Mouse (Mus musculus) hindbrain, embryonic 13.5 days (tissue): ENCODE measurements at regions not wholly inside any gene's neighbourhood (a gene's known extent, or its start where the extent isn't known, plus 50 kb on each side); places are given as distances from the start of the nearest gene placed in this dataset.

Experiments used
- ATAC-seq: fragments of 200-750 bp; cut with Nextera tagmentation; 2 replicates; pipeline ENCODE4 v1.8.0; 2017; ENCODE audit warnings: moderate TSS enrichment; ENCODE audit not compliant: low FRiP score
- H3K27ac ChIP-seq: fragments of 300-500 bp; sonication (generic); 2 replicates; pipeline ENCODE4 v1.5.1; 2015; ENCODE audit warnings: inconsistent platforms, mild to moderate bottlenecking, moderate library complexity
- H3K27me3 ChIP-seq: fragments of 300-500 bp; sonication (generic); 2 replicates; pipeline ENCODE4 v1.6.1; 2015; ENCODE audit warnings: mild to moderate bottlenecking, inconsistent platforms
- H3K36me3 ChIP-seq: fragments of 300-500 bp; sonication (generic); 2 replicates; pipeline ENCODE4 v1.6.1; 2015; ENCODE audit warnings: mild to moderate bottlenecking, inconsistent platforms
- H3K4me1 ChIP-seq: fragments of 300-500 bp; sonication (generic); replicated peaks from 2 replicates; pipeline ENCODE4 v1.6.1; 2015; ENCODE audit warnings: inconsistent platforms
- H3K4me2 ChIP-seq: fragments of 300-500 bp; sonication (generic); 2 replicates; pipeline ENCODE4 v1.6.1; 2015; ENCODE audit warnings: inconsistent platforms, mild to moderate bottlenecking, moderate library complexity
- H3K4me3 ChIP-seq: fragments of 300-500 bp; sonication (generic); 2 replicates; pipeline ENCODE4 v1.5.1; 2015; ENCODE audit warnings: mild to moderate bottlenecking, inconsistent platforms
- H3K9ac ChIP-seq: fragments of 300-500 bp; sonication (generic); 2 replicates; pipeline ENCODE4 v1.6.1; 2015; ENCODE audit warnings: mild to moderate bottlenecking, inconsistent platforms
- H3K9me3 ChIP-seq: fragments of 300-500 bp; sonication (generic); 2 replicates; pipeline ENCODE4 v1.6.1; 2016; ENCODE audit warnings: inconsistent platforms
- WGBS: fragments of 180-500 bp; shearing (Covaris S2); methylation state at CpG from one replicate; pipeline ENCODE4 v1.1.7; 2015; 5-methylcytosine and 5-hydroxymethylcytosine counted together

- H3K9ac ChIP-seq = no peak overlapping the region
- no peak overlapping the region for H3K4me2 ChIP-seq
- WGBS = 51% methylated on average over 11 of the region's 11 CpGs
- H3K27ac ChIP-seq = no peak overlapping the region
- H3K4me1 ChIP-seq = no peaks in the 10 kb centered on the region; the same call in 1 of the 2 replicates
- H3K27me3 ChIP-seq = no peaks in the 10 kb centered on the region
- no peaks in the 10 kb centered on the region for H3K36me3 ChIP-seq
- H3K4me3 ChIP-seq = no peak overlapping the region
- peak; percentile 65; the same call in 1 of the 2 replicates for ATAC-seq
- H3K9me3 ChIP-seq = no peaks in the 10 kb centered on the region
Observed at GRCm38 (mm10) chr4:9125236-9125963, 886.6 kb upstream of the Car8 start.

DNA sequence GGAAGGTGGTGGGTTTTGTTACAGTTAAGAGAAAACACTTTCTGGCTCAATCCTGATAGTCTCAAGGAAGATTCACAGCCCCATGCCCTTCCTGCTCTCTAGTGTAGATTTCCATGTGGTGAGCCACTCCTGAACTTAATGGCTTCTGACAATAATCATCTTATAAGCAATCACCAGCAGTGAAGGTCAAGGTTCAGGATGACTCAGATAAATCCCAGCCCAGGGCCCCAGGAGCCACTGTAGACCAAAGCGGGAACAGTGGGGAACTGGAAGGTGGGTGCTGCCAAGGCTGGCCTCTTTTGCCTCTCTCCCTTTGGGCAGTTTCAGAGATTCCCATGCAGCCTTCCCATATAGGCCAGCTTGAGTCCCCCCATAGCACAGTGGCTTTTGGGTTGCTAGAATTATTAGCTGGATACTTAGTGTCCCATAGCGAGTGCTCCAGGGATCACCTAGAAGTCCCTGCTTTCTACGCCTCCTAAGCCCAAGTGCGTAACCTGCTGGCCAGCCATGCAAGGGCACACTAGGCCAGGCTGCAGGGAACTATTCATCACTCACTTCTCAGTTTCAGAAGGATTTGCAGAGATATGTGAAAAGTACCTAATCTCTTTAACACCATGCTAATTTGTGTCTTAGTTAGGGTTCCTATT is 885.9 kb upstream of the Car8 start:
- H3K9me3 ChIP-seq = no peaks in the 10 kb centered on the region
- H3K27ac ChIP-seq = no peak overlapping the region
- no peak overlapping the region for H3K9ac ChIP-seq
- no peaks in the 10 kb centered on the region for H3K27me3 ChIP-seq
- ATAC-seq = no peak
- H3K36me3 ChIP-seq = no peaks in the 10 kb centered on the region
- H3K4me2 ChIP-seq = no peak overlapping the region
- H3K4me3 ChIP-seq = no peak overlapping the region
- WGBS = 97% methylated on average over 4 of the region's 4 CpGs
- H3K4me1 ChIP-seq = no peaks in the 10 kb centered on the region; the same call in 1 of the 2 replicates

GRCm38 (mm10) chr4:9124109-9124508 is 885.3 kb upstream of the Car8 start:
- H3K27ac ChIP-seq = no peak overlapping the region
- no peaks in the 10 kb centered on the region for H3K36me3 ChIP-seq
- WGBS = 69% methylated on average over 5 of the region's 5 CpGs
- ATAC-seq = no peak
- no peak overlapping the region for H3K9ac ChIP-seq
- no peaks in the 10 kb centered on the region; the same call in 1 of the 2 replicates for H3K4me1 ChIP-seq
- H3K4me3 ChIP-seq = no peak overlapping the region
- H3K27me3 ChIP-seq = no peaks in the 10 kb centered on the region
- H3K4me2 ChIP-seq = no peak overlapping the region
- H3K9me3 ChIP-seq = no peaks in the 10 kb centered on the region

DNA sequence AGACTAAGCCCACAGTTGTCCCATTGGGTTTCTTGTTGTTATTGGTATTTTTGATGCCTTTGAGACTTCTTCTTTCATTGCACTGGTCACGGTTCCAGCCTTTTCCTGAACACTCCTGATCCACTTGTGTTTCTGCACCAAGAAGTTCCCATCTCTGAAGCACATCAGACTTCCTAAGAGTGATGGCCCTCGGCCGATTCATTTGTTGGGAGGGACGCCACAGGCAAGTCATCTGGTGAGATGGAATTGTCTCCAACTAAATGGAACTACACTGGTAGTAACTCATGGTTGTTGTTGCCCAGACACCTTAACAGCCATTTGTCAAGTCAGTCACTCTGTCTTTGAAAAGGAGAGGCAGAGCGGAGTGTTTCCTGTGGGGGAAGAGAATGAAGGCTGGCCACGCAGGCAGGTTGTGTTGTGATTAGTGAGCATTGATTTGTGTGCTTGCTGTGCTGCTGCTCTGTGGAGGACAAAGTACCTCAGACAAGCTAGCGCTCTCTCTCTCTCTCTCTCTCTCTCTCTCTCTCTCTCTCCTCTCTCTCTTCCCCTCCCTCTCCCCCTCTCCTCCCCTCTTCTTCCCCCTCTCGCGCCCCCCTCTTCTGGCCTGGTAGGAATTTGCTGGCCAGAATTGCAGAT is 884.7 kb upstream of the Car8 start:
- WGBS = 58% methylated on average over 9 of the region's 9 CpGs
- ATAC-seq = 0 out of 2 replicates have a peak, but pooled peaks have one; percentile 9
- no peaks in the 10 kb centered on the region; the same call in 1 of the 2 replicates for H3K4me1 ChIP-seq
- no peaks in the 10 kb centered on the region for H3K9me3 ChIP-seq
- H3K27me3 ChIP-seq = no peaks in the 10 kb centered on the region
- no peak overlapping the region for H3K9ac ChIP-seq
- no peak overlapping the region for H3K4me3 ChIP-seq
- H3K27ac ChIP-seq = no peak overlapping the region
- H3K4me2 ChIP-seq = no peak overlapping the region
- no peaks in the 10 kb centered on the region for H3K36me3 ChIP-seq

DNA sequence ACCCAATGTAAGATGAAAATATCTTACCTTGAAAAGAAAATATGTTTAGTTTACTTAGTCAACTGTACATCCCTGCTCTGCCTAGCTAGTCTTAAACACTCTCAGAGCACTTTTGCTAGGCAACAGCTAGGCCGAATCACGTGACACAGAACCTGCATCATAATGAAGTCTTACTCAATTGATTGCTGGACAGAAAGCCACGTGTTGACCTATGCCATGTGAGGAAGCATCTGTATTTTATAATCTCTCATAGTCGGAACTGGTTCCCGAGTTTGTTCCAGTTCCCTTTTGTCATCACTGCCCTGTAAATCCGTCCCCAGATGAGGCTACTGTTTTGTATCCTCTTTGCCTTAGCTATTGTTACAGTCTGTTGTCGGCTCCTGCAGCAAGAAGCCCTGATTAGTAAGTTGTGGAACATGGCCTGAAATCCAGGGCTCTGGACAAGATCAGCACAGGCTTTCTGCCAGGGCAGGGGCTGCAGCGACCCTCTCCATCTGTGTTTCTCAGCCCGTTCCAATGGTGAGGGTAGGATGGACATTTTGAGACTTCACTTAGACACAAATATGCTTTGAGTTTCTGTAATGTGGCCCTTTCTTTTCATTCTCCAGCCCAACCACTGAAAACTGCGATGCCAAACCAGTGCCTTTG is 883.9 kb upstream of the Car8 start:
- no peak for ATAC-seq
- H3K36me3 ChIP-seq = no peaks in the 10 kb centered on the region
- H3K9ac ChIP-seq = no peak overlapping the region
- H3K4me2 ChIP-seq = no peak overlapping the region
- H3K4me1 ChIP-seq = no peaks in the 10 kb centered on the region; the same call in 1 of the 2 replicates
- no peak overlapping the region for H3K27ac ChIP-seq
- 78% methylated on average over 10 of the region's 10 CpGs for WGBS
- no peak overlapping the region for H3K4me3 ChIP-seq
- no peaks in the 10 kb centered on the region for H3K27me3 ChIP-seq
- H3K9me3 ChIP-seq = no peaks in the 10 kb centered on the region

- Histone ChIP-seq H3K9ac (no peak overlapping the region), H3K4me3 (no peak overlapping the region), H3K27me3 (no peaks in the 10 kb centered on the region), H3K27ac (no peak overlapping the region), H3K4me2 (no peak overlapping the region), H3K9me3 (no peaks in the 10 kb centered on the region), H3K36me3 (no peaks in the 10 kb centered on the region), H3K4me1 (no peaks in the 10 kb centered on the region; the same call in none of the 2 replicates)
- ATAC-seq = no peak
- WGBS = 53% methylated on average over 4 of the region's 4 CpGs
Observed at GRCm38 (mm10) chr4:9116955-9117647, 878.3 kb upstream of the Car8 start.

GRCm38 (mm10) chr4:9115874-9116273 is 877.0 kb upstream of the Car8 start:
- WGBS = 28% methylated on average over 7 of the region's 7 CpGs
- no peak overlapping the region for H3K4me3 ChIP-seq
- no peak overlapping the region for H3K9ac ChIP-seq
- H3K36me3 ChIP-seq = no peaks in the 10 kb centered on the region
- no peak for ATAC-seq
- H3K27me3 ChIP-seq = no peaks in the 10 kb centered on the region
- no peaks in the 10 kb centered on the region for H3K9me3 ChIP-seq
- H3K4me2 ChIP-seq = no peak overlapping the region
- H3K27ac ChIP-seq = no peak overlapping the region
- H3K4me1 ChIP-seq = no peaks in the 10 kb centered on the region; the same call in none of the 2 replicates

GRCm38 (mm10) chr4:9113982-9114381 is 875.1 kb upstream of the Car8 start:
- WGBS = 96% methylated on average over 5 of the region's 5 CpGs
- Histone ChIP-seq H3K36me3 (no peaks in the 10 kb centered on the region), H3K9me3 (no peaks in the 10 kb centered on the region), H3K27me3 (no peaks in the 10 kb centered on the region), H3K4me3 (no peak overlapping the region), H3K4me1 (no peaks in the 10 kb centered on the region; the same call in none of the 2 replicates), H3K27ac (no peak overlapping the region), H3K4me2 (no peak overlapping the region), H3K9ac (no peak overlapping the region)
- ATAC-seq = no peak

DNA sequence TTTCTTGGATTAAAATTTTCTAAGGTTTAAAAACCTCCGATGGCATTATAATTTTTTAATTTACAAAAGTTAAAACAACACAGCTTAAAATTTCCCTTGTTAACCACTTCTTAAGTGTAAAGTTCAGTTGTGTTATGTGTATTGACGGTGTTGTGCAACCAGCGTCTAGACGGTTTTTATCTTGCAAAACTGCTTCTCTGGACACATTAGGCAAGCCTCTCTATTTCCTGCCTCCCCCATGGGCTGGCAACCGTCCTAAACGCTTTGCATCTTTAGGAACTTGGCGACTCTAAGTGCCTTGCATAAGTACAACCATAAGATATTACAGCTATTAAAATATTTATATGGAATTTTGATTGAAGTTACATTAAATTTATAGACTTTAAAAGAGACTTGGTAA is 871.5 kb upstream of the Car8 start:
- H3K4me3 ChIP-seq = no peak overlapping the region
- H3K4me1 ChIP-seq = no peaks in the 10 kb centered on the region
- 85% methylated on average over 7 of the region's 7 CpGs for WGBS
- no peak overlapping the region for H3K4me2 ChIP-seq
- H3K9ac ChIP-seq = no peak overlapping the region
- ATAC-seq = no peak
- H3K27me3 ChIP-seq = no peaks in the 10 kb centered on the region
- no peaks in the 10 kb centered on the region for H3K9me3 ChIP-seq
- H3K36me3 ChIP-seq = no peaks in the 10 kb centered on the region
- H3K27ac ChIP-seq = no peak overlapping the region

GRCm38 (mm10) chr4:9107295-9107694 is 868.5 kb upstream of the Car8 start:
- Histone ChIP-seq H3K27ac (no peak overlapping the region), H3K27me3 (no peaks in the 10 kb centered on the region), H3K4me1 (peaks cover 6% of the 10 kb centered on the region; the same call in 1 of the 2 replicates), H3K4me3 (no peak overlapping the region), H3K9ac (no peak overlapping the region), H3K36me3 (no peaks in the 10 kb centered on the region), H3K4me2 (no peak overlapping the region), H3K9me3 (no peaks in the 10 kb centered on the region)
- ATAC-seq = no peak
- 87% methylated on average over 14 of the region's 14 CpGs for WGBS

- Histone ChIP-seq H3K4me1 (peaks cover 6% of the 10 kb centered on the region; the same call in 1 of the 2 replicates), H3K27ac (no peak overlapping the region), H3K36me3 (no peaks in the 10 kb centered on the region), H3K4me2 (no peak overlapping the region), H3K9ac (no peak overlapping the region), H3K9me3 (no peaks in the 10 kb centered on the region), H3K4me3 (no peak overlapping the region), H3K27me3 (no peaks in the 10 kb centered on the region)
- ATAC-seq = no peak
- 93% methylated on average over 9 of the region's 9 CpGs for WGBS
Observed at GRCm38 (mm10) chr4:9106778-9107177, 867.9 kb upstream of the Car8 start.

- H3K4me1 ChIP-seq = peaks cover 6% of the 10 kb centered on the region; the same call in 1 of the 2 replicates
- no peak overlapping the region for H3K27ac ChIP-seq
- no peak overlapping the region for H3K9ac ChIP-seq
- no peaks in the 10 kb centered on the region for H3K36me3 ChIP-seq
- WGBS = 49% methylated on average over 6 of the region's 6 CpGs
- no peaks in the 10 kb centered on the region for H3K27me3 ChIP-seq
- H3K4me2 ChIP-seq = no peak overlapping the region
- H3K9me3 ChIP-seq = 0 out of 2 replicates have a peak, but pooled peaks cover 3% of the 10 kb centered on the region
- H3K4me3 ChIP-seq = no peak overlapping the region
- no peak for ATAC-seq
Observed at GRCm38 (mm10) chr4:9104657-9105056, 865.8 kb upstream of the Car8 start.
